Mouse (Mus musculus): ENCODE results near the gene Nacad. TPM values are rescaled to one million over a fixed set of nuclear protein-coding genes. Genes with fewer than 3 reads are reported as not detected.

Nacad gene
- total and polyA plus RNA-seq, 3 experiments: 1.2 to 2.2 (median 1.6) TPM

- peak; percentile 47 for DNase-seq
These were observed 1.8 kb downstream of the Nacad start for GRCm38 (mm10) chr11:6603887-6604603.

GRCm38 (mm10) chr11:6603224-6603623, 2.6 kb downstream of the Nacad start:
- DNase-seq: no peak

- DNase-seq: no peak
These were observed 3.2 kb downstream of the Nacad start for GRCm38 (mm10) chr11:6602662-6603061.

- no peak for DNase-seq
These were observed 4.0 kb downstream of the Nacad start for GRCm38 (mm10) chr11:6601649-6602480.

- no peak for DNase-seq
These were observed 5.4 kb downstream of the Nacad start for GRCm38 (mm10) chr11:6600284-6600944.

GRCm38 (mm10) chr11:6599831-6600230, 6.0 kb downstream of the Nacad start:
- peak; percentile 43 for DNase-seq

GRCm38 (mm10) chr11:6599011-6599681, 6.7 kb downstream of the Nacad start:
- DNase-seq: no peak

GRCm38 (mm10) chr11:6598191-6598889, 7.5 kb downstream of the Nacad start:
- no peak for DNase-seq

GRCm38 (mm10) chr11:6597523-6597922, 8.3 kb downstream of the Nacad start:
- DNase-seq: no peak

GRCm38 (mm10) chr11:6596616-6597015, 9.2 kb downstream of the Nacad start:
- DNase-seq: no peak

GRCm38 (mm10) chr11:6596205-6596604, 9.6 kb downstream of the Nacad start:
- DNase-seq: no peak

GRCm38 (mm10) chr11:6595339-6595738, 10.5 kb downstream of the Nacad start:
- no peak for DNase-seq

GRCm38 (mm10) chr11:6594845-6595244, 11.0 kb downstream of the Nacad start:
- DNase-seq: no peak

GRCm38 (mm10) chr11:6593406-6593805, 12.4 kb downstream of the Nacad start:
- DNase-seq: no peak

- no peak for DNase-seq
These were observed 14.7 kb downstream of the Nacad start for GRCm38 (mm10) chr11:6590933-6591675.

GRCm38 (mm10) chr11:6589838-6590237, 16.0 kb downstream of the Nacad start:
- no peak for DNase-seq

GRCm38 (mm10) chr11:6588295-6588694, 17.6 kb downstream of the Nacad start:
- DNase-seq: no peak

GRCm38 (mm10) chr11:6587249-6587940, 18.5 kb downstream of the Nacad start:
- no peak for DNase-seq

- DNase-seq: no peak
These were observed 19.2 kb downstream of the Nacad start for GRCm38 (mm10) chr11:6586660-6587059.

- DNase-seq: no peak
These were observed 20.1 kb downstream of the Nacad start for GRCm38 (mm10) chr11:6585748-6586147.
